Mouse (Mus musculus): ENCODE measurements around the gene Pola2.

- TF ChIP-seq CTCF (IDR thresholded peaks at IDR 0.05; ENCODE audit: borderline replicate concordance, insufficient read depth, low read depth, low read length), result no peak
- no peak for TF ChIP-seq POLR2A (IDR thresholded peaks at IDR 0.05; ENCODE audit: borderline replicate concordance, insufficient read depth, low read length)
Measured at GRCm38 (mm10) chr19:5957371-5957770, 6.6 kb downstream of the Pola2 start.
